Mouse (Mus musculus) ovary, adult 18-20 months (tissue): Measurements from ENCODE around the gene Gm7324.
"Not testable (repeated sequence)": the region's sequence is repeated elsewhere in the genome, so short reads cannot be mapped to it uniquely, and the experiment has no call there.

Experiments
- DNase-seq: peaks from one replicate; pipeline ENCODE4 v3.0.0; 2022; ENCODE audit warnings: low spot score, mixed read lengths

Gm7324 gene

GRCm38 (mm10) chr14:43697621-43698020 is at the start of gene Gm7324:
Gene Gm7324, plus strand, starts transcription at chr14:43697828.
- not testable (repeated sequence) for DNase-seq

- DNase-seq = not testable (repeated sequence)
These were observed 20.5 kb upstream of the Gm7324 start, which contains the start of gene Gm8165 for GRCm38 (mm10) chr14:43677099-43677498. Gene Gm8165, minus strand, starts transcription at chr14:43677199.

GRCm38 (mm10) chr14:43727385-43727784 is 29.8 kb downstream of the Gm7324 start, which contains the start of gene Gm16506:
Gene Gm16506, minus strand, starts transcription at chr14:43727485.
- not testable (repeated sequence) for DNase-seq

GRCm38 (mm10) chr14:43747566-43747965 is 49.9 kb downstream of the Gm7324 start, which contains the start of gene Gm6526:
Gene Gm6526, plus strand, starts transcription at chr14:43747866.
- DNase-seq = not testable (repeated sequence)
